Mouse (Mus musculus) midbrain, embryonic 16.5 days (tissue): ENCODE measurements at regions not wholly inside any gene's neighbourhood (a gene's known extent, or its start where the extent isn't known, plus 50 kb on each side); places are given as distances from the start of the nearest gene placed in this dataset.

Source experiments
- ATAC-seq: fragments of 200-750 bp; cut with Nextera tagmentation; 2 replicates; pipeline ENCODE4 v1.8.0; 2017; ENCODE audit warnings: moderate TSS enrichment
- H3K27ac ChIP-seq: fragments of 300-500 bp; sonication (generic); 2 replicates; pipeline ENCODE4 v1.5.1; 2014; ENCODE audit warnings: mild to moderate bottlenecking, low read length, mixed read lengths
- H3K27me3 ChIP-seq: fragments of 300-500 bp; sonication (generic); 2 replicates; pipeline ENCODE4 v1.6.1; 2014; ENCODE audit warnings: low read depth, low read length, mixed read lengths; ENCODE audit not compliant: control insufficient read depth, insufficient read depth
- H3K36me3 ChIP-seq: fragments of 300-500 bp; sonication (generic); 2 replicates; pipeline ENCODE4 v1.6.1; 2014; ENCODE audit warnings: mild to moderate bottlenecking, low read length, moderate library complexity, mixed read lengths; ENCODE audit not compliant: control insufficient read depth, insufficient read depth
- H3K4me1 ChIP-seq: fragments of 300-500 bp; sonication (generic); 2 replicates; pipeline ENCODE4 v1.6.1; 2014; ENCODE audit warnings: mild to moderate bottlenecking, low read length, mixed read lengths; ENCODE audit not compliant: control insufficient read depth, insufficient read depth
- H3K4me2 ChIP-seq: fragments of 300-500 bp; sonication (generic); 2 replicates; pipeline ENCODE4 v1.6.1; 2014; ENCODE audit warnings: mild to moderate bottlenecking, low read length, mixed read lengths
- H3K4me3 ChIP-seq: fragments of 300-500 bp; sonication (generic); 2 replicates; pipeline ENCODE4 v1.5.1; 2014; ENCODE audit warnings: low read depth, mild to moderate bottlenecking, low read length, moderate library complexity, mixed read lengths
- H3K9ac ChIP-seq: fragments of 300-500 bp; sonication (generic); 2 replicates; pipeline ENCODE4 v1.6.1; 2014; ENCODE audit warnings: low read depth, low read length, mixed read lengths
- H3K9me3 ChIP-seq: fragments of 300-500 bp; sonication (generic); replicated peaks from 2 replicates; pipeline ENCODE4 v1.6.1; 2014; ENCODE audit warnings: mild to moderate bottlenecking, low read length, mixed read lengths; ENCODE audit not compliant: control insufficient read depth, poor library complexity, severe bottlenecking
- WGBS: fragments of 180-500 bp; shearing (Covaris S2); extraction: QIAGEN DNeasy Blood & Tissue Kit; methylation state at CpG from one replicate; pipeline ENCODE4 v1.1.7; 2014; 5-methylcytosine and 5-hydroxymethylcytosine counted together

GRCm38 (mm10) chr1:157695198-157695597, 188.7 kb downstream of the Sec16b start:
- Histone ChIP-seq H3K9me3 (no peaks in the 10 kb centered on the region), H3K4me3 (no peak overlapping the region), H3K9ac (no peak overlapping the region), H3K27ac (no peak overlapping the region), H3K36me3 (no peaks in the 10 kb centered on the region), H3K4me1 (no peaks in the 10 kb centered on the region), H3K4me2 (no peak overlapping the region), H3K27me3 (no peaks in the 10 kb centered on the region)
- ATAC-seq: no peak
- WGBS: 81% methylated on average over 2 of the region's 2 CpGs

GRCm38 (mm10) chr1:157703639-157704038, 197.1 kb downstream of the Sec16b start:
- Histone ChIP-seq H3K4me2 (no peak overlapping the region), H3K27me3 (no peaks in the 10 kb centered on the region), H3K36me3 (no peaks in the 10 kb centered on the region), H3K9me3 (no peaks in the 10 kb centered on the region), H3K4me1 (no peaks in the 10 kb centered on the region), H3K9ac (no peak overlapping the region), H3K4me3 (no peak overlapping the region), H3K27ac (no peak overlapping the region)
- no peak for ATAC-seq
- 53% methylated on average over 6 of the region's 6 CpGs for WGBS

GRCm38 (mm10) chr1:157705364-157705763, 198.8 kb downstream of the Sec16b start:
- no peak overlapping the region for H3K4me3 ChIP-seq
- H3K27ac ChIP-seq: no peak overlapping the region
- H3K9me3 ChIP-seq: no peaks in the 10 kb centered on the region
- no peaks in the 10 kb centered on the region for H3K27me3 ChIP-seq
- WGBS: 57% methylated on average over 4 of the region's 4 CpGs
- no peaks in the 10 kb centered on the region for H3K36me3 ChIP-seq
- H3K9ac ChIP-seq: no peak overlapping the region
- ATAC-seq: no peak
- H3K4me2 ChIP-seq: no peak overlapping the region
- H3K4me1 ChIP-seq: no peaks in the 10 kb centered on the region

- H3K9ac ChIP-seq: no peak overlapping the region
- H3K4me2 ChIP-seq: no peak overlapping the region
- ATAC-seq: no peak
- no peaks in the 10 kb centered on the region for H3K9me3 ChIP-seq
- H3K27me3 ChIP-seq: no peaks in the 10 kb centered on the region
- no peak overlapping the region for H3K4me3 ChIP-seq
- H3K36me3 ChIP-seq: no peaks in the 10 kb centered on the region
- no peak overlapping the region for H3K27ac ChIP-seq
- WGBS: 92% methylated on average over 2 of the region's 2 CpGs
- no peaks in the 10 kb centered on the region for H3K4me1 ChIP-seq
These were observed 200.7 kb downstream of the Sec16b start for GRCm38 (mm10) chr1:157707256-157707655.

- no peak overlapping the region for H3K4me2 ChIP-seq
- no peaks in the 10 kb centered on the region for H3K9me3 ChIP-seq
- no peaks in the 10 kb centered on the region for H3K27me3 ChIP-seq
- no peaks in the 10 kb centered on the region for H3K36me3 ChIP-seq
- no peak overlapping the region for H3K27ac ChIP-seq
- ATAC-seq: no peak
- WGBS: 79% methylated on average over 6 of the region's 6 CpGs
- H3K4me3 ChIP-seq: no peak overlapping the region
- H3K9ac ChIP-seq: no peak overlapping the region
- H3K4me1 ChIP-seq: no peaks in the 10 kb centered on the region
These were observed 202.6 kb downstream of the Sec16b start for GRCm38 (mm10) chr1:157709117-157709516.

- H3K36me3 ChIP-seq: no peaks in the 10 kb centered on the region
- no peak for ATAC-seq
- 86% methylated on average over 2 of the region's 2 CpGs for WGBS
- no peaks in the 10 kb centered on the region for H3K9me3 ChIP-seq
- H3K4me2 ChIP-seq: no peak overlapping the region
- H3K27ac ChIP-seq: no peak overlapping the region
- H3K27me3 ChIP-seq: no peaks in the 10 kb centered on the region
- no peak overlapping the region for H3K9ac ChIP-seq
- no peak overlapping the region for H3K4me3 ChIP-seq
- H3K4me1 ChIP-seq: no peaks in the 10 kb centered on the region
These were observed 204.3 kb downstream of the Sec16b start for GRCm38 (mm10) chr1:157710870-157711269.

- 25% methylated on average over 2 of the region's 2 CpGs for WGBS
- H3K27ac ChIP-seq: no peak overlapping the region
- H3K4me2 ChIP-seq: no peak overlapping the region
- no peaks in the 10 kb centered on the region for H3K36me3 ChIP-seq
- no peaks in the 10 kb centered on the region for H3K27me3 ChIP-seq
- no peaks in the 10 kb centered on the region for H3K9me3 ChIP-seq
- no peak for ATAC-seq
- H3K9ac ChIP-seq: no peak overlapping the region
- H3K4me1 ChIP-seq: no peaks in the 10 kb centered on the region
- no peak overlapping the region for H3K4me3 ChIP-seq
These were observed 206.0 kb downstream of the Sec16b start for GRCm38 (mm10) chr1:157712519-157712918.

- H3K9me3 ChIP-seq: no peaks in the 10 kb centered on the region
- H3K27me3 ChIP-seq: no peaks in the 10 kb centered on the region
- ATAC-seq: no peak
- H3K9ac ChIP-seq: no peak overlapping the region
- H3K36me3 ChIP-seq: no peaks in the 10 kb centered on the region
- WGBS: 88% methylated on average over 7 of the region's 7 CpGs
- no peaks in the 10 kb centered on the region for H3K4me1 ChIP-seq
- H3K4me3 ChIP-seq: no peak overlapping the region
- H3K27ac ChIP-seq: no peak overlapping the region
- H3K4me2 ChIP-seq: no peak overlapping the region
These were observed 207.3 kb downstream of the Sec16b start for GRCm38 (mm10) chr1:157713851-157714250.

- 65% methylated on average over 3 of the region's 3 CpGs for WGBS
- no peak for ATAC-seq
- Histone ChIP-seq H3K4me2 (no peak overlapping the region), H3K9me3 (no peaks in the 10 kb centered on the region), H3K36me3 (no peaks in the 10 kb centered on the region), H3K4me3 (no peak overlapping the region), H3K27ac (no peak overlapping the region), H3K27me3 (no peaks in the 10 kb centered on the region), H3K4me1 (no peaks in the 10 kb centered on the region), H3K9ac (no peak overlapping the region)
These were observed 209.1 kb downstream of the Sec16b start for GRCm38 (mm10) chr1:157715632-157716031.

GRCm38 (mm10) chr1:157717131-157717530, 210.6 kb downstream of the Sec16b start:
- no peak overlapping the region for H3K27ac ChIP-seq
- H3K9me3 ChIP-seq: no peaks in the 10 kb centered on the region
- ATAC-seq: no peak
- no peak overlapping the region for H3K9ac ChIP-seq
- no peak overlapping the region for H3K4me3 ChIP-seq
- no peaks in the 10 kb centered on the region for H3K36me3 ChIP-seq
- 81% methylated on average over 5 of the region's 5 CpGs for WGBS
- no peaks in the 10 kb centered on the region for H3K4me1 ChIP-seq
- H3K27me3 ChIP-seq: no peaks in the 10 kb centered on the region
- no peak overlapping the region for H3K4me2 ChIP-seq
